Mouse (Mus musculus) liver, adult 2 months (tissue): ENCODE results near the gene Sept9.
A peak's percentile ranks its signal among the peaks of the same experiment; 100 is the strongest.

Source experiments
- CTCF ChIP-seq: fragments of 200-500 bp; IDR thresholded peaks from 2 replicates; pipeline ENCODE4 v1.5.1; 2011; ENCODE audit warnings: low read depth, low read length, control low read depth
- POLR2A ChIP-seq: fragments of 200-500 bp; IDR thresholded peaks from 2 replicates; pipeline ENCODE4 v1.6.1; 2011; ENCODE audit warnings: low read length, control low read depth; ENCODE audit not compliant: insufficient read depth; ENCODE audit errors: extremely low read depth

DNA sequence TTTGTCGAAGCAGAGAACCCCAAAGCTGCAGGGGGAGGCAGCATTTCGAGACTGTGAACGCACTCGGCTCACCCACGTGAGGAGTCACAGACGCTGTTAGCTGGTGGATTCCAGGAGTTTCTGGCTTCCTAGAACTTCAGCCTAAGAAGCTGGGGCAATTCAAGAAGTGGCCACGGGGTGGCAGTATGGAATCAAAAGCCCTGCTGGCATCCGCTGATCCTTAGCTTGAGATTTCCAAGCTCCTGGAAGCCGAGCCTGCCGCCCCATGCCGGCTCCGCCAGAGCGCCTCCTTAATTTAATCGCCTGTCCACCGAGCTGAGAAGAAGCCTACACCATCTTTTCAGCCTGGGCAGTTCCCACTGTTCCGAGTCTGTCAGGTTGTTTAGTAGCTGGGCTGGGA, 185.4 kb downstream of the Sept9 start:
- TF ChIP-seq POLR2A (no peak), CTCF (peak; percentile 81)
